ENCODE assay signal across 8 mouse cellular contexts in genomic region chr10:63574100-63574609, GRCm38 (mm10).
DNase-seq lines count a peak whose midpoint lies in the region; ATAC-seq and TF ChIP-seq lines count a peak whose summit lies in the region.
"Had no signal": no experiment of that assay in that cellular context is flagged by ENCODE, and none has a peak within 500 bp of the region (broad histone marks: within the 10 kb centered on the region; RNA-seq: fewer than 3 reads in every experiment).

No protein-coding gene starts in this region.

- no peak overlapping the region for H3K9ac ChIP-seq in ES-E14 (ENCODE audit: insufficient read depth, low read depth, low read length, poor library complexity, severe bottlenecking)
- H3K9ac ChIP-seq in kidney, postnatal 0 days (ENCODE audit: low read depth, low read length) = no peak overlapping the region
- H3K9ac ChIP-seq in neural tube, embryonic 12.5 days = no peak overlapping the region

- DNase-seq in kidney, adult 9 months = peak; percentile 2
- no peak for DNase-seq in kidney, adult 18-20 months
- DNase-seq in ES-E14 (ENCODE audit: low read depth, low spot score) = peak; percentile 54
- peak; percentile 63 for DNase-seq in adrenal gland, postnatal 25 days
- DNase-seq in kidney, postnatal 0 days (ENCODE audit: low spot score) = no peak
- no peak for DNase-seq in thymus, postnatal 10 days (ENCODE audit: low spot score in 2 of 2)

- no peak overlapping the region for H3K4me3 ChIP-seq in ES-E14 (ENCODE audit: insufficient read depth in 1 of 2, low read depth in 1 of 2, low read length in 2 of 2, poor library complexity in 1 of 2, severe bottlenecking in 1 of 2)
- no peak overlapping the region for H3K4me3 ChIP-seq in kidney, postnatal 0 days (replicated peaks; ENCODE audit: low read depth, low read length)
- no peak overlapping the region for H3K4me3 ChIP-seq in neural tube, embryonic 12.5 days
- H3K4me3 ChIP-seq: erythroblast, embryonic 14.5 days had no signal

- H3K4me1 ChIP-seq in ES-E14 (ENCODE audit: control insufficient read depth in 2 of 2, insufficient read depth in 2 of 2, low read length in 2 of 2, poor library complexity in 1 of 2) = no peaks in the 10 kb centered on the region
- H3K4me1 ChIP-seq in kidney, postnatal 0 days (replicated peaks; ENCODE audit: insufficient read depth, low read length) = no peaks in the 10 kb centered on the region
- no peaks in the 10 kb centered on the region for H3K4me1 ChIP-seq in neural tube, embryonic 12.5 days

- TF ChIP-seq CTCF in kidney, postnatal 0 days (IDR thresholded peaks at IDR 0.05; ENCODE audit: low read depth) = peak; percentile 59

- no peaks in the 10 kb centered on the region for H3K9me3 ChIP-seq in ES-E14 (ENCODE audit: control insufficient read depth, insufficient read depth, low read depth, low read length)
- H3K9me3 ChIP-seq in kidney, postnatal 0 days (replicated peaks; ENCODE audit: low read length) = no peaks in the 10 kb centered on the region
- no peaks in the 10 kb centered on the region for H3K9me3 ChIP-seq in neural tube, embryonic 12.5 days

- in situ Hi-C loops in ES-E14 (cut with MboI; ENCODE audit: low sequenced_read_pairs in 2 of 2, unreplicated experiment in 2 of 2) = no loop called here

- no peak for ATAC-seq in kidney, postnatal 0 days (replicated peaks; ENCODE audit: low FRiP score, low read depth)
- peak; percentile 33; the same call in 1 of the 2 replicates for ATAC-seq in neural tube, embryonic 12.5 days (ENCODE audit: low FRiP score, low read depth)

- H3K27me3 ChIP-seq in kidney, postnatal 0 days (ENCODE audit: insufficient read depth, low read length) = no peaks in the 10 kb centered on the region
- no peaks in the 10 kb centered on the region for H3K27me3 ChIP-seq in neural tube, embryonic 12.5 days (replicated peaks)

- no peaks in the 10 kb centered on the region for H3K36me3 ChIP-seq in ES-E14 (ENCODE audit: control insufficient read depth, insufficient read depth, low read length, poor library complexity, severe bottlenecking)
- H3K36me3 ChIP-seq in kidney, postnatal 0 days (ENCODE audit: insufficient read depth, low read length) = no peaks in the 10 kb centered on the region
- no peaks in the 10 kb centered on the region for H3K36me3 ChIP-seq in neural tube, embryonic 12.5 days

- H3K27ac ChIP-seq in ES-E14 (ENCODE audit: insufficient read depth, low read depth, low read length, poor library complexity, severe bottlenecking) = no peak overlapping the region
- H3K27ac ChIP-seq in kidney, postnatal 0 days = no peak overlapping the region
- no peak overlapping the region for H3K27ac ChIP-seq in neural tube, embryonic 12.5 days

- H3K4me2 ChIP-seq in kidney, postnatal 0 days (ENCODE audit: low read length) = no peak overlapping the region
- no peak overlapping the region for H3K4me2 ChIP-seq in neural tube, embryonic 12.5 days (replicated peaks)

- WGBS in kidney, postnatal 0 days = 81% methylated on average over 7 of the region's 7 CpGs
- WGBS in neural tube, embryonic 12.5 days = 84% methylated on average over 7 of the region's 7 CpGs

TF ChIP-seq in ES-E14, 5 proteins besides CTCF, POLR2A, EP300 and RAD21:
- TF ChIP-seq ZNF384 (IDR thresholded peaks at IDR 0.05; ENCODE audit: low read depth, low read length) = no peak
- no peak for TF ChIP-seq HCFC1 (IDR thresholded peaks at IDR 0.05; ENCODE audit: borderline replicate concordance, insufficient read depth, low read length)
- no peak for TF ChIP-seq ZC3H11A (IDR thresholded peaks at IDR 0.05; ENCODE audit: borderline replicate concordance, low read depth, low read length)

Comparison
In these comparisons a context has a peak if more than half of its experiments do, and no peak if none do; other contexts are left out.
1. DNase-seq: peak in kidney, adult 9 months (single experiment), ES-E14 (single experiment) and adrenal gland, postnatal 25 days (single experiment); none in kidney, adult 18-20 months (single experiment), kidney, postnatal 0 days (single experiment) and thymus, postnatal 10 days (0 of 2).